Mouse (Mus musculus) retina, postnatal 1 day (tissue): ENCODE results near the gene Pdc.
"Not testable (repeated sequence)": the region's sequence is repeated elsewhere in the genome, so short reads cannot be mapped to it uniquely, and the experiment has no call there.

ENCODE experiments used
- DNase-seq: peaks from one replicate; pipeline ENCODE4 v3.0.0-alpha.2; 2012

Gene Pdc

GRCm38 (mm10) chr1:150319205-150319604 is at the start of gene Pdc:
Gene Pdc (plus strand): TSS chr1:150319417.
- DNase-seq, result peak; percentile 28

GRCm38 (mm10) chr1:150294051-150294450 is 25.2 kb upstream of the Pdc start:
- not testable (repeated sequence) for DNase-seq

- peak; percentile 44 for DNase-seq
Measured at GRCm38 (mm10) chr1:150307599-150307998, 11.6 kb upstream of the Pdc start.

- no peak for DNase-seq
Measured at GRCm38 (mm10) chr1:150335111-150335510, 15.9 kb downstream of the Pdc start.

- DNase-seq, result no peak
Measured at GRCm38 (mm10) chr1:150360864-150361263, 41.6 kb downstream of the Pdc start.

GRCm38 (mm10) chr1:150372895-150373294 is 53.7 kb downstream of the Pdc start:
- peak; percentile 31 for DNase-seq

- DNase-seq, result no peak
Measured at GRCm38 (mm10) chr1:150374247-150374646, 55.0 kb downstream of the Pdc start.
